Mouse (Mus musculus): ENCODE measurements around the gene Top3a.

DNA sequence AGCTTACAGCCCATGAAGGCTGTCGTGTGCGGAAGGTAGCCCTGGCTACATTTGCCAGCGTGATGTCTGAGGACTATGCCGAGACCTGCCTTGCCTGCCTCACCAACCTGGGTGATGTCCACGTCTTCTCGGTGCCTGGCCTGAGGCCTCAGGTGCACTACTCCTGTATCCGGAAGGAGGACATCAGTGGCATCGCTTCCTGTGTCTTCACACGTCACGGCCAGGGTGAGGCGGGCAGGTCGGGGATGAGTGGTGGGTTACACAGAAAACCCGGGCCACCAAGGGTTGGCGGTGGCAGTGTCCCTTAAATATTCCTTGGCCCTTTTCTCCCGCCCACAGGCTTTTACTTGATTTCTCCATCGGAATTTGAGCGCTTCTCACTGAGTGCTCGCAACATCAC lies 65.1 kb downstream of the Top3a start:
- no peak for TF ChIP-seq CTCF (IDR thresholded peaks at IDR 0.05; ENCODE audit: extremely low read depth, insufficient read depth, insufficient read length, insufficient replicate concordance)
- no peak for TF ChIP-seq POLR2A (IDR thresholded peaks at IDR 0.05; ENCODE audit: low read depth, low read length)
